Mouse (Mus musculus) brain, embryonic 14.5 days (tissue): Measurements from ENCODE around the gene Hes7.

Experiments
- CTCF ChIP-seq: fragments of 200-500 bp; IDR thresholded peaks from 2 replicates; pipeline ENCODE4 v1.5.1; 2012; ENCODE audit warnings: inconsistent platforms, mild to moderate bottlenecking, moderate library complexity, borderline replicate concordance; ENCODE audit not compliant: insufficient read depth, insufficient read length; ENCODE audit errors: extremely low read depth
- POLR2A ChIP-seq: fragments of 200-500 bp; IDR thresholded peaks from 2 replicates; pipeline ENCODE4 v1.6.1; 2012; ENCODE audit warnings: mild to moderate bottlenecking, inconsistent platforms, borderline replicate concordance; ENCODE audit not compliant: poor library complexity, insufficient read depth, insufficient read length, severe bottlenecking; ENCODE audit errors: extremely low read depth

DNA sequence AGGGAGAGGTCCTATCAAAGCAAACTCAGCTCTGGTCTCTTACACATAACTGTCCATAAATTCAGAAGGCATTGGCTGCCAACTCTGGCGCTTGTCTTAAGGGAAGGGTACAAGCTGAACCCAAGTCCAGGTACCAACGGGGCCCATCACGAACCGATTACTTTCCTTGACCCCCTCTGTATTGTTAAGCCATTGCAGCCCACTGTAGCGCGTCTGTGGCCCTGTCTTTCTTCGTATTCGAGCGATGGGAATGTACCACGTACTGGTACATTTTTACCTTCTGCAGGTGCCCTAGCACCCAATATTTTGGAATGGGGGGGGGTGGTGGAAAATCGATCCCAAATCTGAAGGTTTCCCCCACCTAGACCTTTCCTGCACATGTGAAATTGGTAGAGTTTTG, 48.0 kb upstream of the Hes7 start:
- TF ChIP-seq POLR2A (no peak), CTCF (no peak)
